In genomic region chr10:87889850-87890249, GRCm38 (mm10) we compare ENCODE assay signal across 28 mouse cellular contexts. TPM values are rescaled to one million over a fixed set of nuclear protein-coding genes. Genes with fewer than 3 reads are reported as not detected.
A peak's percentile ranks its signal among the peaks of the same experiment; 100 is the strongest.
DNase-seq lines count a peak whose midpoint lies in the region; ATAC-seq lines count a peak whose summit lies in the region.
"Had no signal": no experiment of that assay in that cellular context is flagged by ENCODE, and none has a peak within 500 bp of the region (broad histone marks: within the 10 kb centered on the region; RNA-seq: fewer than 3 reads in every experiment).

No protein-coding gene starts in this region.

- H3K4me3 ChIP-seq in kidney, embryonic 16.5 days (ENCODE audit: low read length), result no peak overlapping the region
- no peak overlapping the region for H3K4me3 ChIP-seq in forebrain, embryonic 12.5 days (replicated peaks)
- H3K4me3 ChIP-seq: embryonic facial prominence, embryonic 13.5 days; forebrain, embryonic 10.5 days; heart, embryonic 12.5 days; limb, embryonic 12.5 days; megakaryocyte, embryonic 14.5 days; midbrain, embryonic 12.5 days had no signal

- H3K4me1 ChIP-seq in kidney, embryonic 16.5 days (ENCODE audit: insufficient read depth, low read length), result no peaks in the 10 kb centered on the region
- no peaks in the 10 kb centered on the region for H3K4me1 ChIP-seq in forebrain, embryonic 12.5 days
- H3K4me1 ChIP-seq: embryonic facial prominence, embryonic 13.5 days; forebrain, embryonic 10.5 days; heart, embryonic 12.5 days; limb, embryonic 12.5 days; megakaryocyte, embryonic 14.5 days; midbrain, embryonic 12.5 days had no signal

- no peak for ATAC-seq in kidney, embryonic 16.5 days (ENCODE audit: low FRiP score, low TSS enrichment)
- ATAC-seq in megakaryocyte progenitor cell, adult 5-6 weeks (replicated peaks; ENCODE audit: poor library complexity), result peak; percentile 57
- ATAC-seq in forebrain, embryonic 12.5 days (ENCODE audit: low FRiP score), result no peak
- ATAC-seq: forebrain, postnatal 0 days; intestine, postnatal 0 days had no signal

- H3K36me3 ChIP-seq in kidney, embryonic 16.5 days (ENCODE audit: insufficient read depth, low read length), result no peaks in the 10 kb centered on the region
- no peaks in the 10 kb centered on the region for H3K36me3 ChIP-seq in forebrain, embryonic 12.5 days (replicated peaks)
- H3K36me3 ChIP-seq: embryonic facial prominence, embryonic 13.5 days; forebrain, embryonic 10.5 days; limb, embryonic 12.5 days; midbrain, embryonic 12.5 days had no signal

- H3K27me3 ChIP-seq in kidney, embryonic 16.5 days (ENCODE audit: insufficient read depth, low read length), result no peaks in the 10 kb centered on the region
- H3K27me3 ChIP-seq in forebrain, embryonic 12.5 days, result no peaks in the 10 kb centered on the region
- H3K27me3 ChIP-seq: CH12.LX; embryonic facial prominence, embryonic 13.5 days; heart, embryonic 12.5 days; limb, embryonic 12.5 days; megakaryocyte, embryonic 14.5 days; midbrain, embryonic 12.5 days had no signal

- H3K9ac ChIP-seq in kidney, embryonic 16.5 days (replicated peaks; ENCODE audit: low read length), result no peak overlapping the region
- no peak overlapping the region for H3K9ac ChIP-seq in forebrain, embryonic 12.5 days
- H3K9ac ChIP-seq: embryonic facial prominence, embryonic 13.5 days; forebrain, postnatal 0 days; heart, embryonic 12.5 days; hindbrain, embryonic 14.5 days; limb, embryonic 12.5 days; midbrain, embryonic 12.5 days had no signal

- no peak overlapping the region for H3K27ac ChIP-seq in kidney, embryonic 16.5 days (ENCODE audit: low read length)
- no peak overlapping the region for H3K27ac ChIP-seq in forebrain, embryonic 12.5 days
- H3K27ac ChIP-seq: embryonic facial prominence, embryonic 13.5 days; forebrain, embryonic 10.5 days; hindbrain, embryonic 14.5 days; limb, embryonic 12.5 days; midbrain, embryonic 12.5 days had no signal

- peak; percentile 19 for DNase-seq in kidney, adult 9 months
- DNase-seq in 416B (ENCODE audit: low read depth) (peak; percentile 1), MN1 (ENCODE audit: low spot score) (peak; percentile 7)
- no peak for DNase-seq in layer of hippocampus, adult 9-10 months (ENCODE audit: low spot score)
- DNase-seq: adrenal gland, postnatal 14 days; B cell, adult 2 months; cerebellum, adult 11-12 months; cerebellum, adult 9-11 months; forebrain, postnatal 0 days; heart, adult 18-20 months; heart, postnatal 4 days; lung, postnatal 36 days; retina, postnatal 1 day; right cerebral cortex, postnatal 14 days; thymus, postnatal 4 days had no signal

- no peaks in the 10 kb centered on the region for H3K9me3 ChIP-seq in kidney, embryonic 16.5 days (ENCODE audit: low read length)
- H3K9me3 ChIP-seq in forebrain, embryonic 12.5 days, result no peaks in the 10 kb centered on the region
- H3K9me3 ChIP-seq: forebrain, embryonic 10.5 days; heart, embryonic 12.5 days; megakaryocyte, embryonic 14.5 days had no signal

- no peak overlapping the region for H3K4me2 ChIP-seq in kidney, embryonic 16.5 days (replicated peaks; ENCODE audit: low read depth, low read length)
- no peak overlapping the region for H3K4me2 ChIP-seq in forebrain, embryonic 12.5 days
- H3K4me2 ChIP-seq: embryonic facial prominence, embryonic 13.5 days; heart, embryonic 12.5 days; hindbrain, embryonic 14.5 days; limb, embryonic 12.5 days; liver, embryonic 11.5 days; midbrain, embryonic 12.5 days had no signal

RNA-seq across cellular contexts. Expression of gene Igf1, which starts 31.8 kb away (rescaled TPM):
- polyA plus RNA-seq in kidney, embryonic 16.5 days (2015; fragmentation: Nextera tagmentation; extraction: Ambion mirVana), result 30.5 and 32.4 TPM in 2 replicates
- total RNA-seq in megakaryocyte progenitor cell, adult 5-6 weeks (2015), result 0.10 and 0.49 TPM in 2 replicates
- total RNA-seq in megakaryocyte progenitor cell, adult 5-6 weeks (2017), result 0.04 TPM in 1 of 2 replicates, not detected in the other
- 6.7 and 11.0 TPM in 2 replicates for polyA plus RNA-seq in forebrain, embryonic 12.5 days (2016; fragmentation: Nextera tagmentation; extraction: Ambion mirVana)
- total RNA-seq: CH12.LX had no signal
